Mouse (Mus musculus): Measurements from ENCODE around the gene Ifngr1.

GRCm38 (mm10) chr10:19619736-19620135 lies 28.0 kb downstream of the Ifngr1 start:
- TF ChIP-seq CTCF (IDR thresholded peaks at IDR 0.05; ENCODE audit: borderline replicate concordance, insufficient read depth, low read depth, low read length) (no peak), POLR2A (IDR thresholded peaks at IDR 0.05; ENCODE audit: borderline replicate concordance, insufficient read depth, low read length) (no peak)

All from cerebellum, adult 2 months (tissue).